Mouse (Mus musculus): ENCODE data around the gene Fastkd5. TPM values are rescaled to one million over a fixed set of nuclear protein-coding genes. Genes with fewer than 3 reads are reported as not detected.

Gene Fastkd5
- 6.9 and 7.2 TPM in 2 replicates for polyA plus RNA-seq (2015; fragmentation: Nextera tagmentation; extraction: Ambion mirVana)

GRCm38 (mm10) chr2:130629839-130630203 lies at the start of gene Fastkd5, which contains the start of gene Ubox5:
Fastkd5 (minus strand) TSS chr2:130630027.
Ubox5 (minus strand) TSS chr2:130630038.

DNA sequence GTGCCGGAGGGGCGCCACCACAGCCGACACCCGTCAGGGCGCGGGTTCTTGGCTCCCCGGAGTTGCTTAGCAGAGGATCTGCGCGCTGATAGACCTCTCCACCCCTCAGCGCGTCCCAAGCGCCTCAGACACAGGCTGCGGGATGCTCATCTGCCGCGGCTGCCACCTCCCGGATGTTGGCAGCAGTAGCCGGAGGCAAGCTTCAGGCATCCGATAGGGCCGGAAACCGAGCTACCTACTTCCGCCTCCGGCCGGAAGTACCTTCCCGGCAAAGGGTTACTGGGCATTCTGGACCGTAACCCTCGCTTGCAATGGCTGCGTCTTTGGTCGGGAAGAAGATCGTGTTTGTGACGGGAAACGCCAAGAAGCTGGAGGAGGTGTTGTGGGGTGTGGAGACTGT lies 37.7 kb upstream of the Fastkd5 start, which contains the start of gene Itpa:
Gene Itpa, plus strand, starts transcription at position 52 of the 400 bp plus-strand sequence.

DNA sequence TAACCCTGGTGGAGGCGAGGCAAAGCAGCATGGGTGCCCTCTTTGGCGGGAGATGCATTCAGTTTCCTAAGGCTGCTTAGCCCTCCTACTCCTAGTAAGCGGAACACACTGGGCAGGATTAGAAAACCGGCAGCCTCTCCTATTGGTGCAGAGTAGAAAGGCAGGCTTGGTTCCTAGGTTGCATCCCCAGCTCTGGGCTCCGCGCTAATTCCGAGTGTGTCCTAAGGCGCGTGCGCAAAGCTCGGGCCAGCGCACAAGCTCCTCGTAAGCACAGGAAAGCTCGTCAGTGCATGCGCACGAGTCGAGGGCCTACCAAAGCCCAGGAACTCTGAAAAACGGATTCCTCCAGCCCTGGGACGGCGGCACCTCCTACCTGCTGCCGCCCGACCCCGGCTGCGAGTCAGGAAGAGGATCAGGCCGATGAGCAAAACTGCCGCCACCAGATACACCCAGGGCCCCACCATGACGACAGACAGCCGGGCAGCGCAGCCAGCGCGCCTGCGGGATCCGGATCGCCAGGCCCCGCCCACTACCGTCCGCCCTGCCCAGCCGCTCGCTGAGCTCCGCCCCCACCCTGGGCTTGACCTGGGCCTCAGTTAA lies 34.4 kb upstream of the Fastkd5 start, which contains the start of gene Ddrgk1:
Gene Ddrgk1, minus strand, starts transcription at position 558 of the 600 bp plus-strand sequence.

GRCm38 (mm10) chr2:130642684-130643369 lies 13.0 kb upstream of the Fastkd5 start, which contains the start of gene Lzts3:
Lzts3 (minus strand) TSS chr2:130642803.

GRCm38 (mm10) chr2:130582552-130582951 lies 47.3 kb downstream of the Fastkd5 start, which contains the start of gene Avp:
Avp (minus strand) TSS chr2:130582554.

DNA sequence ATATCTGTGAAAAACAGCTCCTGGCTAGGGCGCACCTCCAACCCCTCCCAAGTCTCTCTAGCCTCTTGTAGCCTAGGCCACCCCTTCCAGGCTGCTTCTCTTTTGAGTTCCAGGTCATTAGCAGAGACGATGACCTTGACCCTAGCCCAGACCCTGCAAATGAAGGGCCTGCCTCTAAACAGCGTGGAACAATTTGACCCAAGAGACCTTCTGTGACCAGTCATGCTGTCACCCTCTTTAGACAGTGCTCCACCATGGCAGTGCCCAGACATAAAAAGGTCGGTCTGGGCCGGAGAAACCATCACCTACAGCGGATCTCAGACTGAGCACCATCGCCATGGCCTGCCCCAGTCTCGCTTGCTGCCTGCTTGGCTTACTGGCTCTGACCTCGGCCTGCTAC lies 54.0 kb downstream of the Fastkd5 start, which contains the start of gene Oxt:
Gene Oxt, plus strand, starts transcription at position 301 of the 400 bp plus-strand sequence.

Other genes starting within 250 kb of the Fastkd5 start
- 22.3 and 25.7 TPM in 2 replicates for gene Cpxm1, start 232.5 kb downstream of the Fastkd5 start, polyA plus RNA-seq (2015; fragmentation: Nextera tagmentation; extraction: Ambion mirVana)
- 0.06 TPM in 1 of 2 replicates, not detected in the other for gene Gm28372, start 224.8 kb downstream of the Fastkd5 start, polyA plus RNA-seq (2015; fragmentation: Nextera tagmentation; extraction: Ambion mirVana)
- gene 1700020A23Rik, start 224.8 kb downstream of the Fastkd5 start, polyA plus RNA-seq (2015; fragmentation: Nextera tagmentation; extraction: Ambion mirVana) = 0.22 TPM in 1 of 2 replicates, not detected in the other
- 0.14 TPM in 1 of 2 replicates, not detected in the other for gene Tmem239, start 223.5 kb downstream of the Fastkd5 start, polyA plus RNA-seq (2015; fragmentation: Nextera tagmentation; extraction: Ambion mirVana)
- gene Vps16, start 205.7 kb downstream of the Fastkd5 start, polyA plus RNA-seq (2015; fragmentation: Nextera tagmentation; extraction: Ambion mirVana) = 24.9 and 25.7 TPM in 2 replicates
- gene Pced1a, start 205.3 kb downstream of the Fastkd5 start, polyA plus RNA-seq (2015; fragmentation: Nextera tagmentation; extraction: Ambion mirVana) = 6.0 and 7.4 TPM in 2 replicates
- 35.2 and 35.9 TPM in 2 replicates for gene Ptpra, start 179.7 kb downstream of the Fastkd5 start, polyA plus RNA-seq (2015; fragmentation: Nextera tagmentation; extraction: Ambion mirVana)
- gene Mrps26, start 66.3 kb downstream of the Fastkd5 start, polyA plus RNA-seq (2015; fragmentation: Nextera tagmentation; extraction: Ambion mirVana) = 68.5 and 76.0 TPM in 2 replicates
- gene Oxt, start 53.9 kb downstream of the Fastkd5 start, polyA plus RNA-seq (2015; fragmentation: Nextera tagmentation; extraction: Ambion mirVana) = not detected in 2 replicates
- gene Avp, start 47.5 kb downstream of the Fastkd5 start, polyA plus RNA-seq (2015; fragmentation: Nextera tagmentation; extraction: Ambion mirVana) = not detected in 2 replicates
- gene Ubox5, start within 50 bp of the Fastkd5 start, polyA plus RNA-seq (2015; fragmentation: Nextera tagmentation; extraction: Ambion mirVana) = 5.2 TPM in 2 replicates
- 1.3 and 1.4 TPM in 2 replicates for gene Lzts3, start 12.8 kb upstream of the Fastkd5 start, polyA plus RNA-seq (2015; fragmentation: Nextera tagmentation; extraction: Ambion mirVana)
- gene Ddrgk1, start 34.6 kb upstream of the Fastkd5 start, polyA plus RNA-seq (2015; fragmentation: Nextera tagmentation; extraction: Ambion mirVana) = 66.1 and 77.7 TPM in 2 replicates
- gene Itpa, start 37.6 kb upstream of the Fastkd5 start, polyA plus RNA-seq (2015; fragmentation: Nextera tagmentation; extraction: Ambion mirVana) = 42.9 and 49.6 TPM in 2 replicates
- gene Slc4a11, start 67.5 kb upstream of the Fastkd5 start, polyA plus RNA-seq (2015; fragmentation: Nextera tagmentation; extraction: Ambion mirVana) = 0.09 and 0.33 TPM in 2 replicates

Data from skeletal muscle tissue, postnatal 0 days (tissue).